Mouse (Mus musculus): Measurements from ENCODE around the gene Olfr829. TPM values are rescaled to one million over a fixed set of nuclear protein-coding genes. Genes with fewer than 3 reads are reported as not detected.
"Not testable (repeated sequence)": the region's sequence is repeated elsewhere in the genome, so short reads cannot be mapped to it uniquely, and the experiment has no call there.

Gene Olfr829
- not detected in 2 replicates for total RNA-seq (2015)
- not detected in 2 replicates for total RNA-seq (2017)

GRCm38 (mm10) chr9:18854633-18855032 is at the start of gene Olfr829:
TSS of gene Olfr829 (plus strand) at chr9:18854933.
- ATAC-seq (ENCODE audit: poor library complexity, severe bottlenecking): no peak

DNA sequence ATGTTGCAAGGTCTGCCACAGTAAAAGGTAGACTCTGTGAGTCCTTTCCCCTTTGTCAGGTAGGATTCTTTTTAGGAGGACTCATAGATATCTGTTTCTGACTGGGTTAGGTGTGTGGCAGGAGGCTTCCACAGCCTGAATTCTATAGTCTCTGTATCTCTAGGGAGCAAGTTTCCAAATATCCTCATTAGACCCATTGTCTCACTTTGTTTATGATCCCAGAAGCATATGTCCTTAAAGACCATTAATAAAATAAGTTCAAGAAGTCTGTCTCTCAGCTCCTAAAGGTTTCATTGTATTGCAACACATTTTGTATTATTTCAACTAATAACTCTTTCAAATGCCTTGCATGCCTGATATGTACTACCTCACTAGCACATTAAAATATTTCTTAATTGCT is 35.3 kb upstream of the Olfr829 start, which contains the start of gene Olfr828:
Gene Olfr828 (minus strand): TSS at position 101 of the 400 bp plus-strand sequence.
- no peak for ATAC-seq (ENCODE audit: poor library complexity, severe bottlenecking)

- no peak for ATAC-seq (ENCODE audit: poor library complexity, severe bottlenecking)
These were observed 19.7 kb downstream of the Olfr829 start, which contains the start of gene Olfr830 for GRCm38 (mm10) chr9:18874393-18874792. TSS of gene Olfr830 (plus strand) at chr9:18874693.

DNA sequence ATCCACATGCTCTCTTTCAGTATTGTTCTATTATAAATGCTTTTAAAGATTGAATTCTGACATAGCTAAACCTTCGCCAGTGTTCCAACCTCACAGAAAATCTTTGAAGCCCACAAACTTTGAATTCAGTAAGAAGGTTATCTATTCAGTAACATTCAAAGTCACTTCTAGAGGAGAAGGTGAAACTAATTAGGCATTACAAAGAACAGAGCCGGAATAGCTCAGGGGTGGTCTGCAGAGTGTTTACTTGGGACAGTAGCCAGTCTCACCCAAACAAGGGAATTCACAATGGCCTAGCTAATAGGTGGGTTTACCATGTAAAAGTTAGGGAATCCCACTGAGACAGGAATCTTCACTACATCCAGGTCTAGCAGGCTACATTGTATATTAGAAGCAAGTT is 53.0 kb downstream of the Olfr829 start:
- not testable (repeated sequence) for ATAC-seq (ENCODE audit: poor library complexity, severe bottlenecking)

Other genes starting within 250 kb of the Olfr829 start
- gene Muc16, start 180.4 kb upstream of the Olfr829 start, total RNA-seq (2015): not detected in 2 replicates
- gene Muc16, start 180.4 kb upstream of the Olfr829 start, total RNA-seq (2017): not detected in 2 replicates
- not detected in 2 replicates for gene Olfr24, start 90.9 kb upstream of the Olfr829 start, total RNA-seq (2015)
- not detected in 2 replicates for gene Olfr24, start 90.9 kb upstream of the Olfr829 start, total RNA-seq (2017)
- gene Olfr828, start 35.4 kb upstream of the Olfr829 start, total RNA-seq (2015): not detected in 2 replicates
- not detected in 2 replicates for gene Olfr828, start 35.4 kb upstream of the Olfr829 start, total RNA-seq (2017)
- gene Olfr830, start 19.8 kb downstream of the Olfr829 start, total RNA-seq (2015): not detected in 2 replicates
- not detected in 2 replicates for gene Olfr830, start 19.8 kb downstream of the Olfr829 start, total RNA-seq (2017)
- gene Olfr832, start 82.2 kb downstream of the Olfr829 start, total RNA-seq (2015): not detected in 2 replicates
- not detected in 2 replicates for gene Olfr832, start 82.2 kb downstream of the Olfr829 start, total RNA-seq (2017)
- not detected in 2 replicates for gene Olfr834, start 133.1 kb downstream of the Olfr829 start, total RNA-seq (2015)
- not detected in 2 replicates for gene Olfr834, start 133.1 kb downstream of the Olfr829 start, total RNA-seq (2017)
- gene Olfr835, start 177.8 kb downstream of the Olfr829 start, total RNA-seq (2015): not detected in 2 replicates
- not detected in 2 replicates for gene Olfr835, start 177.8 kb downstream of the Olfr829 start, total RNA-seq (2017)

Measured in megakaryocyte, adult 5-6 weeks (primary cell).